In the genomic region with DNA sequence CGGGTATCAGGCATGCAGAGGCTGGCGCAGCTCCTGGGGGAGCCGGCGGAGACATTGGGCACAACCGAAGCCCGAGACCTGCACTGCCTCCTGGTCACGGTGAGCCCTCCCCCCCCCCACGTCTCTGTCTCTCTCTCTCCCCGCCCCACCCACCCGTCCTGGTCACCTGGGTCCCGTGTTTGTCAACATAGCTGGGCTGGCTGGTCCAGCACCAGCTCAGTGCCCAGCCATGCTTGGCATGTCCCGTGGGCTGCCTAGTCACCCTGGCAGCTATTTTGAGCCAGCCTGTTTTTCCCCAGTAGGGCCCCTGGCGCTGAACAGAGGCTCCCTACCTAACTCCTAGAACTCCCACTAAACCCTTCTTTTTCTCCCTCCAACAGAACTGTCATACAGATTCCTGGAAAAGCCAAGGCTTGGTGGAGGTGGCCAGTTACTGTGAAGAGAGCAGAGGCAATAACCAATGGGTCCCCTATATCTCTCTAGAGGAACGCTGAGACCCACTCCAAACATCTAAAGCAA, we compare ENCODE assay signal across 8 mouse cellular contexts. TPM values are rescaled to one million over a fixed set of nuclear protein-coding genes. Genes with fewer than 3 reads are reported as not detected.
DNase-seq lines count a peak whose midpoint lies in the region; ATAC-seq and TF ChIP-seq lines count a peak whose summit lies in the region.

No protein-coding gene starts in this region.

- peak overlapping the region; percentile 85 for H3K4me3 ChIP-seq in bone marrow macrophage, adult 2 months (ENCODE audit: insufficient read depth, low read length)
- H3K4me3 ChIP-seq in heart, embryonic 12.5 days, result peak overlapping the region; percentile 66

- H3K9me3 ChIP-seq in heart, embryonic 12.5 days (replicated peaks), result no peaks in the 10 kb centered on the region

- H3K4me2 ChIP-seq in heart, embryonic 12.5 days, result peak overlapping the region; percentile 93

- WGBS in heart, embryonic 12.5 days, result 2% methylated on average over 14 of the region's 14 CpGs

- peak overlapping the region; percentile 89 for H3K27ac ChIP-seq in bone marrow macrophage, adult 2 months (ENCODE audit: insufficient read depth, low read depth, low read length)
- H3K27ac ChIP-seq in heart, embryonic 12.5 days (ENCODE audit: poor library complexity, severe bottlenecking), result no peak overlapping the region

- H3K9ac ChIP-seq in heart, embryonic 12.5 days, result peak overlapping the region; percentile 88

- no peak for TF ChIP-seq POLR2A in bone marrow macrophage, adult 2 months (IDR thresholded peaks at IDR 0.05; ENCODE audit: borderline replicate concordance, low read depth, low read length)

- H3K36me3 ChIP-seq in heart, embryonic 12.5 days, result no peaks in the 10 kb centered on the region

- TF ChIP-seq CTCF in bone marrow macrophage, adult 2 months (IDR thresholded peaks at IDR 0.05; ENCODE audit: low read depth, low read length), result no peak

- no peak for ATAC-seq in heart, embryonic 12.5 days (ENCODE audit: insufficient number of reproducible peaks, low FRiP score)
- ATAC-seq in granulocyte monocyte progenitor cell, adult 5-6 weeks (replicated peaks; ENCODE audit: poor library complexity, severe bottlenecking), result no peak

- peak; percentile 31 for DNase-seq in left cerebral cortex, postnatal 4 days
- no peak for DNase-seq in left cerebral cortex, adult 9 months (ENCODE audit: low spot score in 2 of 2)
- peak; percentile 42 to 82 for DNase-seq in kidney, postnatal 25 days
- peak; percentile 40 for DNase-seq in neural tube, embryonic 10.5 days (ENCODE audit: extremely low spot score, low spot score)
- no peak for DNase-seq in right cerebral cortex, postnatal 36 days (ENCODE audit: low spot score in 2 of 2)

- intact Hi-C loops in left cerebral cortex, postnatal 4 days (cut with DNase I), result no loop called here

- peaks cover 12% of the 10 kb centered on the region; the same call in 1 of the 2 replicates for H3K27me3 ChIP-seq in heart, embryonic 12.5 days (replicated peaks)

- peaks cover 20% of the 10 kb centered on the region for H3K4me1 ChIP-seq in bone marrow macrophage, adult 2 months (ENCODE audit: control insufficient read depth, insufficient read depth, low read length)
- H3K4me1 ChIP-seq in heart, embryonic 12.5 days (replicated peaks), result peaks cover 58% of the 10 kb centered on the region

RNA-seq across cellular contexts. Expression of gene Gadd45b, which starts 1.3 kb away (rescaled TPM):
- 1 to 10 TPM; 5.3 to 6.2 TPM for total RNA-seq in left cerebral cortex, postnatal 4 days (2021)
- polyA plus RNA-seq in bone marrow macrophage, adult 2 months (2012; ENCODE audit: insufficient read depth, insufficient read length, missing spikeins), result 15.8 and 20.9 TPM in 2 replicates
- 27.8 and 29.9 TPM in 2 replicates for polyA plus RNA-seq in heart, embryonic 12.5 days (2016; fragmentation: Nextera tagmentation; extraction: Ambion mirVana)
- 20.1 and 21.5 TPM in 2 replicates for total RNA-seq in granulocyte monocyte progenitor cell, adult 5-6 weeks (2014; fragmentation: Nextera tagmentation)
- 25.6 and 27.6 TPM in 2 replicates for total RNA-seq in granulocyte monocyte progenitor cell, adult 5-6 weeks (2017)

RNA-seq across cellular contexts. Expression of gene Lmnb2, which starts 13.2 kb away (rescaled TPM):
- 10 to 100 TPM; 28.5 to 35.7 TPM for total RNA-seq in left cerebral cortex, postnatal 4 days (2021)
- polyA plus RNA-seq in bone marrow macrophage, adult 2 months (2012; ENCODE audit: insufficient read depth, insufficient read length, missing spikeins), result 18.9 and 19.5 TPM in 2 replicates
- 34.3 and 35.3 TPM in 2 replicates for polyA plus RNA-seq in heart, embryonic 12.5 days (2016; fragmentation: Nextera tagmentation; extraction: Ambion mirVana)
- 24.9 and 35.1 TPM in 2 replicates for total RNA-seq in granulocyte monocyte progenitor cell, adult 5-6 weeks (2014; fragmentation: Nextera tagmentation)
- total RNA-seq in granulocyte monocyte progenitor cell, adult 5-6 weeks (2017), result 56.2 and 62.8 TPM in 2 replicates

RNA-seq across cellular contexts. Expression of gene Timm13, which starts 30.4 kb away (rescaled TPM):
- 100 to 1,000 TPM; 147 TPM for total RNA-seq in left cerebral cortex, postnatal 4 days (2021)
- 76.6 and 101 TPM in 2 replicates for polyA plus RNA-seq in bone marrow macrophage, adult 2 months (2012; ENCODE audit: insufficient read depth, insufficient read length, missing spikeins)
- polyA plus RNA-seq in heart, embryonic 12.5 days (2016; fragmentation: Nextera tagmentation; extraction: Ambion mirVana), result 285 and 293 TPM in 2 replicates
- total RNA-seq in granulocyte monocyte progenitor cell, adult 5-6 weeks (2014; fragmentation: Nextera tagmentation), result 145 and 158 TPM in 2 replicates
- total RNA-seq in granulocyte monocyte progenitor cell, adult 5-6 weeks (2017), result 38.2 and 50.4 TPM in 2 replicates

RNA-seq across cellular contexts. Expression of gene Tmprss9, which starts 59.6 kb away (rescaled TPM):
- under 1 TPM; 0.12 to 0.42 TPM for total RNA-seq in left cerebral cortex, postnatal 4 days (2021)
- polyA plus RNA-seq in bone marrow macrophage, adult 2 months (2012; ENCODE audit: insufficient read depth, insufficient read length, missing spikeins), result not detected in 2 replicates
- polyA plus RNA-seq in heart, embryonic 12.5 days (2016; fragmentation: Nextera tagmentation; extraction: Ambion mirVana), result not detected in 2 replicates
- not detected in 2 replicates for total RNA-seq in granulocyte monocyte progenitor cell, adult 5-6 weeks (2014; fragmentation: Nextera tagmentation)
- not detected in 2 replicates for total RNA-seq in granulocyte monocyte progenitor cell, adult 5-6 weeks (2017)

Comparison
In these comparisons a context has a peak if more than half of its experiments do, and no peak if none do; other contexts are left out.
1. DNase-seq: peak in left cerebral cortex, postnatal 4 days (single experiment), kidney, postnatal 25 days (2 of 2) and neural tube, embryonic 10.5 days (single experiment); none in left cerebral cortex, adult 9 months (0 of 2) and right cerebral cortex, postnatal 36 days (0 of 2).